Mouse (Mus musculus): ENCODE data around the gene Eras.

DNA sequence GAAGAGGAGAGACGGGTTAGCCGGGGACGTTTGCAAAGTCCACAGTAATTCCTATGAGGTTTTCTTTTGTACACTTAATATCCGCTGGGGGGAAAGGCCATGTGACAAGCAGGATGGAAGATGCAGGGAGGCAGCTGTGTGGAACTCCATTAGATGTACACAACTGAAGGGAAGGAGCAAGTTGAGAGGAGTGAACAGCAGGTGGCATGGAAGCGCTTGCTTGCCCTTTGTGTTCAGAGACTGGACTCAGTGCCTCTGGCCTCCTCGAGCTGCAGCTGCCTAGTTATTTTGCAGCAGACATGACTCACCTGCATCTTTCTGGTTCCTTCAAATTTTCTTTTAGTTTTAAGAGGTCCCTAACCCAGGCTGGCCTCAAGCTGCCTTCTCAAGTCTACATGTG is 17.9 kb downstream of the Eras start:
- TF ChIP-seq MYOD1 (IDR thresholded peaks at IDR 0.05; ENCODE audit: control insufficient read depth, insufficient read length, low read depth) (no peak), CTCF (IDR thresholded peaks at IDR 0.05; ENCODE audit: control insufficient read depth, insufficient read depth, insufficient read length) (no peak), USF1 (IDR thresholded peaks at IDR 0.05; ENCODE audit: low read depth) (no peak), MYOG (IDR thresholded peaks at IDR 0.05; ENCODE audit: control insufficient read depth, extremely low read depth, insufficient read length) (no peak)
